Mouse (Mus musculus) embryonic facial prominence, embryonic 11.5 days (tissue): Measurements from ENCODE around the gene Map4k2. TPM values are rescaled to one million over a fixed set of nuclear protein-coding genes. Genes with fewer than 3 reads are reported as not detected.

Source experiments
- ATAC-seq: fragments of 200-750 bp; cut with Nextera tagmentation; replicated peaks from 2 replicates; pipeline ENCODE4 v1.8.0; 2017; ENCODE audit warnings: low read depth; ENCODE audit not compliant: insufficient number of reproducible peaks, low FRiP score, low TSS enrichment
- DNase-seq: peaks from one replicate; pipeline ENCODE4 v3.0.0-alpha.2; 2015; ENCODE audit warnings: low spot score
- H3K27ac ChIP-seq: fragments of 300-500 bp; sonication (generic); replicated peaks from 2 replicates; pipeline ENCODE4 v1.5.1; 2014; ENCODE audit warnings: mild to moderate bottlenecking, low read depth, low read length, control low read depth
- H3K27me3 ChIP-seq: fragments of 300-500 bp; sonication (generic); 2 replicates; pipeline ENCODE4 v1.6.1; 2014; ENCODE audit warnings: mild to moderate bottlenecking, low read length, moderate library complexity, mixed read lengths; ENCODE audit not compliant: control insufficient read depth, insufficient read depth
- H3K36me3 ChIP-seq: fragments of 300-500 bp; sonication (generic); replicated peaks from 2 replicates; pipeline ENCODE4 v1.6.1; 2014; ENCODE audit warnings: low read depth, mild to moderate bottlenecking, low read length, moderate library complexity, mixed read lengths; ENCODE audit not compliant: control insufficient read depth, insufficient read depth
- H3K4me1 ChIP-seq: fragments of 300-500 bp; sonication (generic); 2 replicates; pipeline ENCODE4 v1.6.1; 2014; ENCODE audit warnings: low read length, mixed read lengths; ENCODE audit not compliant: control insufficient read depth, insufficient read depth
- H3K4me2 ChIP-seq: fragments of 300-500 bp; sonication (generic); 2 replicates; pipeline ENCODE4 v1.6.1; 2014; ENCODE audit warnings: low read depth, mild to moderate bottlenecking, control low read depth, low read length, moderate library complexity
- H3K4me3 ChIP-seq: fragments of 300-500 bp; sonication (generic); 2 replicates; pipeline ENCODE4 v1.5.1; 2014; ENCODE audit warnings: low read depth, low read length, control low read depth
- H3K9ac ChIP-seq: fragments of 300-500 bp; sonication (generic); replicated peaks from 2 replicates; pipeline ENCODE4 v1.6.1; 2014; ENCODE audit warnings: mild to moderate bottlenecking, control low read depth, low read length
- H3K9me3 ChIP-seq: fragments of 300-500 bp; sonication (generic); replicated peaks from 2 replicates; pipeline ENCODE4 v1.6.1; 2016; ENCODE audit warnings: mild to moderate bottlenecking, low read length, inconsistent platforms, mixed read lengths; ENCODE audit not compliant: control insufficient read depth
- WGBS: fragments of 180-500 bp; shearing (Covaris S2); extraction: QIAGEN DNeasy Blood & Tissue Kit; methylation state at CpG from one replicate; pipeline ENCODE4 v1.1.7; 2014; 5-methylcytosine and 5-hydroxymethylcytosine counted together
- polyA plus RNA-seq: library from polyadenylated mRNA; unstranded; fragments of >200 nt; fragmentation: Nextera tagmentation; extraction: Ambion mirVana; gene quantifications from 2 replicates; pipeline ENCODE4 v1.2.1, GENCODE M21; 2014

The Map4k2 gene
- polyA plus RNA-seq, 1 experiment from 2014 or later: 5.6 TPM

DNA sequence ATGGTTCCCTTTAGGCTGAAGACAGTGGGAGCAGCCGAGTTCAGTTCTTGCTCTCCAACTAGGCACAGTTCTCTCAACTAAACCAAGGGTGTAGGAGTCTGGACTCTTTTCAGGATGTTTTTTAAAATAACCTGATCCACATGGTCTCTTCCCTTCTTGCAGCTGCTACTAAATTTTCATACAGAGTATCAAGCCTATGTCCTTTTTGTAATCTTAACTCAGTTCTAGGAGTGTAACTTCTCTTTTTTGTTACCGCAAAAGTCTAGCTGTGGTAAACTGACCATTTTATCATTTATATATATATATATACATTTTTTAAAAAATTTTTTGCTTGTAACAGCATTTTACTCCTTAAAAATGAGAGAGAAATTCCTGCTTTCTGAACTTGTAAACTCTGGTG is 29.2 kb downstream of the Map4k2 start:
- H3K9ac ChIP-seq: no peak overlapping the region
- H3K36me3 ChIP-seq: peaks cover 47% of the 10 kb centered on the region
- H3K9me3 ChIP-seq: no peaks in the 10 kb centered on the region
- H3K27ac ChIP-seq: no peak overlapping the region
- no peaks in the 10 kb centered on the region for H3K27me3 ChIP-seq
- ATAC-seq: no peak
- H3K4me1 ChIP-seq: no peaks in the 10 kb centered on the region
- no peak overlapping the region for H3K4me3 ChIP-seq
- H3K4me2 ChIP-seq: no peak overlapping the region
- WGBS: 85% methylated on average over 2 of the region's 2 CpGs
- DNase-seq: no peak

- Histone ChIP-seq H3K27me3 (no peaks in the 10 kb centered on the region), H3K4me2 (no peak overlapping the region), H3K4me3 (no peak overlapping the region), H3K27ac (no peak overlapping the region), H3K4me1 (no peaks in the 10 kb centered on the region), H3K36me3 (peaks cover 53% of the 10 kb centered on the region), H3K9ac (no peak overlapping the region), H3K9me3 (no peaks in the 10 kb centered on the region)
- DNase-seq (no peak), ATAC-seq (no peak)
- WGBS: 87% methylated on average over 3 of the region's 3 CpGs
Measured at GRCm38 (mm10) chr19:6372433-6372832, 31.5 kb downstream of the Map4k2 start.

GRCm38 (mm10) chr19:6373539-6374400 is 32.8 kb downstream of the Map4k2 start:
- ATAC-seq: no peak
- no peaks in the 10 kb centered on the region for H3K27me3 ChIP-seq

GRCm38 (mm10) chr19:6374571-6374970 is 33.6 kb downstream of the Map4k2 start:
- Histone ChIP-seq H3K36me3 (peaks cover 55% of the 10 kb centered on the region), H3K4me3 (no peak overlapping the region), H3K4me1 (no peaks in the 10 kb centered on the region), H3K4me2 (no peak overlapping the region), H3K9ac (no peak overlapping the region), H3K27ac (no peak overlapping the region), H3K27me3 (no peaks in the 10 kb centered on the region), H3K9me3 (no peaks in the 10 kb centered on the region)
- no peak for DNase-seq
- ATAC-seq: no peak
- 99% methylated on average over 10 of the region's 10 CpGs for WGBS

More at GRCm38 (mm10) chr19:6373539-6374400, 32.8 kb downstream of the Map4k2 start:
- peak; percentile 80 for DNase-seq
- no peaks in the 10 kb centered on the region for H3K9me3 ChIP-seq
- 75% methylated on average over 12 of the region's 12 CpGs for WGBS
- no peaks in the 10 kb centered on the region for H3K4me1 ChIP-seq
- no peak overlapping the region for H3K27ac ChIP-seq
- H3K4me3 ChIP-seq: no peak overlapping the region
- H3K9ac ChIP-seq: no peak overlapping the region
- H3K4me2 ChIP-seq: no peak overlapping the region
- H3K36me3 ChIP-seq: peaks cover 58% of the 10 kb centered on the region

DNA sequence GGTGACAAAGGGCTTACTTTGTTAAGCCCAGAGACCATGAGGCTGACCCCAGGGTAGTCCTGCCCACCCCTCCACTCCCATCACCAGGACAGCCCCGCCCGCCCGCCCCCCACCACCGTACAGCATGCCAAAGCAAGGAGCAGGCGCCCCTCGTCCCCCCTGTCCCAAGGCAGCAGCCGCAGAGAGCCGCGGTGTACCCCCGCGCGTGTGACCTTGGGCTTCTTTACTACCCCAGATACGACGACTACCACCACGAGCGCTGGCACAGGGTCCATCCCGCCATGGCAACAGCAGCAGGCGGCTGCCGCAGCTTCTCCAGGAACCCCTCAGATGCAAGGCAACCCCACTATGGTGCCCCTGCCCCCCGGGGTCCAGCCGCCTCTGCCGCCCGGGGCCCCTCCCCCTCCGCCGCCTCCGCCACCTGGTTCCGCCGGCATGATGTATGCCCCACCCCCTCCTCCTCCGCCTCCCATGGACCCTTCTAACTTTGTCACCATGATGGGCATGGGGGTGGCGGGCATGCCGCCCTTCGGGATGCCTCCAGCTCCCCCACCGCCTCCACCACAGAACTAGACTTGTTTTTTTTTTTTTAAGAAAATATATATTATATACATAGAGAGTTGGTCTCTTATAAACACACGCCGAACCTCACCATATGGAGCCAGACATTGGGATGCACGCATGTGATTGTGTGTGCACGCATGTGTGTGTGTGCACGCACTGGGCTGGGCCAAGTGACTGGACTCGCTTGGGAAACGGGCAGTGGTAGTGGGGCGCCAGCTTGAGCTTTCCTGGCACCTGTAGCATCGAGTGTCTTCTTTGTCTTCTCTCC is 34.7 kb downstream of the Map4k2 start:
- 89% methylated on average over 41 of the region's 42 CpGs for WGBS
- Histone ChIP-seq H3K4me1 (no peaks in the 10 kb centered on the region), H3K27me3 (no peaks in the 10 kb centered on the region), H3K4me2 (no peak overlapping the region), H3K27ac (no peak overlapping the region), H3K36me3 (peaks cover 52% of the 10 kb centered on the region), H3K9ac (no peak overlapping the region), H3K4me3 (no peak overlapping the region), H3K9me3 (no peaks in the 10 kb centered on the region)
- DNase-seq: no peak
- no peak; the same call in 1 of the 2 replicates for ATAC-seq

- peaks cover 47% of the 10 kb centered on the region for H3K36me3 ChIP-seq
- H3K4me3 ChIP-seq: no peak overlapping the region
- no peak overlapping the region for H3K4me2 ChIP-seq
- 84% methylated on average over 14 of the region's 14 CpGs for WGBS
- DNase-seq (peak; percentile 51), ATAC-seq (no peak)
- no peak overlapping the region for H3K9ac ChIP-seq
- no peaks in the 10 kb centered on the region for H3K4me1 ChIP-seq
- H3K27me3 ChIP-seq: no peaks in the 10 kb centered on the region
- no peak overlapping the region for H3K27ac ChIP-seq
- H3K9me3 ChIP-seq: no peaks in the 10 kb centered on the region
Measured at GRCm38 (mm10) chr19:6376255-6376564, 35.3 kb downstream of the Map4k2 start.

DNA sequence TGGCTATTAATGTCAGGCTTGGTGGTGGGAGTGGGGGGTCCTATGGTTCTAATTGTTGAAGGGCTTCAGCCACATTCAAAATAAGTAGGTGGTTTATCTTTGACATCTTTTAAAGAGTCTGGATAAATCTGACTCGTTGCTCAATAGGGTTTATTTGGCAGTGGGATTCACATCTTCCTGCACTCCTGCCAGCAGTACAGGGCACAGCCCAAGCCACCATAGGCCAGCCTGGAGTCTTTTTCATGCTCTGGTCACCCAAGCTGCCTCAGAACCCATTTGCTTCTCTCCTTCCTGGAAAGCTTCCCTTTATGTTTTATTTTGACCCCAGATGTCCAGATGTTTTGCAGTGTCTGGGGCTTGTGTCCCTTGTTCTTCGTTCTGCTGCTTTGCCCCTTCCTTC is 35.7 kb downstream of the Map4k2 start:
- Histone ChIP-seq H3K4me1 (no peaks in the 10 kb centered on the region), H3K9me3 (no peaks in the 10 kb centered on the region), H3K4me2 (no peak overlapping the region), H3K27ac (no peak overlapping the region), H3K9ac (no peak overlapping the region), H3K4me3 (no peak overlapping the region), H3K27me3 (no peaks in the 10 kb centered on the region), H3K36me3 (peaks cover 43% of the 10 kb centered on the region)
- DNase-seq: no peak
- no peak for ATAC-seq
- WGBS: 80% methylated on average over 2 of the region's 2 CpGs
